Mouse (Mus musculus) cerebellum, postnatal 14 days (tissue): Measurements from ENCODE around the gene Marveld1.

ENCODE experiments used
- DNase-seq, 2 experiments: peaks; one replicate each; pipeline ENCODE4 v3.0.0; 2021; ENCODE audit warnings: mixed read lengths in 2 of 2

Marveld1 gene

GRCm38 (mm10) chr19:42139724-42140517 lies 7.3 kb upstream of the Marveld1 start:
- DNase-seq, result no peak

GRCm38 (mm10) chr19:42141998-42142397 lies 5.2 kb upstream of the Marveld1 start:
- DNase-seq, result no peak

- no peak for DNase-seq
Measured at GRCm38 (mm10) chr19:42142757-42143156, 4.4 kb upstream of the Marveld1 start.

- no peak for DNase-seq
Measured at GRCm38 (mm10) chr19:42144067-42144466, 3.1 kb upstream of the Marveld1 start.

GRCm38 (mm10) chr19:42144541-42145167 lies 2.5 kb upstream of the Marveld1 start:
- peak; percentile 88 to 95 for DNase-seq

GRCm38 (mm10) chr19:42145210-42145609 lies 2.0 kb upstream of the Marveld1 start:
- no peak for DNase-seq

- no peak for DNase-seq
Measured at GRCm38 (mm10) chr19:42145731-42146130, 1.5 kb upstream of the Marveld1 start.

- no peak for DNase-seq
Measured at GRCm38 (mm10) chr19:42146276-42147010, 757 bp upstream of the Marveld1 start.

- DNase-seq, result peak; percentile 67 to 73
Measured at GRCm38 (mm10) chr19:42147769-42148568, 769 bp downstream of the Marveld1 start.

- no peak for DNase-seq
Measured at GRCm38 (mm10) chr19:42148569-42148860, 1.3 kb downstream of the Marveld1 start.

GRCm38 (mm10) chr19:42151990-42152389 lies 4.8 kb downstream of the Marveld1 start:
- DNase-seq, result peak; percentile 94

- no peak for DNase-seq
Measured at GRCm38 (mm10) chr19:42157493-42158237, 10.5 kb downstream of the Marveld1 start.

- no peak for DNase-seq
Measured at GRCm38 (mm10) chr19:42158246-42159017, 11.2 kb downstream of the Marveld1 start.

GRCm38 (mm10) chr19:42163764-42164163 lies 16.6 kb downstream of the Marveld1 start, which contains the start of gene Zfyve27:
TSS of gene Zfyve27 (plus strand) at chr19:42163951.
- no peak for DNase-seq

GRCm38 (mm10) chr19:42164188-42164587 lies 17.0 kb downstream of the Marveld1 start:
- DNase-seq, result no peak

- peak; percentile 93 to 97 for DNase-seq
Measured at GRCm38 (mm10) chr19:42166130-42166529, 18.9 kb downstream of the Marveld1 start.

- no peak for DNase-seq
Measured at GRCm38 (mm10) chr19:42166766-42167165, 19.6 kb downstream of the Marveld1 start.

- no peak for DNase-seq
Measured at GRCm38 (mm10) chr19:42167489-42167888, 20.3 kb downstream of the Marveld1 start.

GRCm38 (mm10) chr19:42169322-42169975 lies 22.2 kb downstream of the Marveld1 start:
- peak; percentile 31 to 55 for DNase-seq
